Mouse (Mus musculus): ENCODE results near the gene Try4.
"Not testable (repeated sequence)": the region's sequence is repeated elsewhere in the genome, so short reads cannot be mapped to it uniquely, and the experiment has no call there.

Try4 gene

DNA sequence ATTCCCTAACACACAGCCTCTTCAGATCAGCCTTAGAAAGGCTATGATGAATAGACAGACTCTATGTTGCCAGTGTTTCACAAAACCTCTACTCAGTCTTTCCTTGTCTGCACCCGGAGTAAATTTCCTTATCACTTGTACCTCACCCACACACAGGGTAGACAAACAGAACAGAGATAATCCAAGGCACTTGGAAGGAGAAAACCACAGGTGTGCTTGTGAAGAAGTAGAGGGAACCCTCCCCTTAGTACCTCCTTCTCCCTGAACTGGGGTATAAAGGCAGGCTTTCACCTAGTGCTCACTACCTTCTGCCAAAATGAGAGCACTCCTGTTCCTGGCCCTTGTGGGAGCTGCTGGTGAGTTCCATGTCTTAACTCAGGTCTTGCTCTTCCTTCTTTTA, at the start of gene Try4:
Gene Try4, plus strand, starts transcription at position 301 of the 400 bp plus-strand sequence.
- no peak for DNase-seq (ENCODE audit: low read depth)

DNA sequence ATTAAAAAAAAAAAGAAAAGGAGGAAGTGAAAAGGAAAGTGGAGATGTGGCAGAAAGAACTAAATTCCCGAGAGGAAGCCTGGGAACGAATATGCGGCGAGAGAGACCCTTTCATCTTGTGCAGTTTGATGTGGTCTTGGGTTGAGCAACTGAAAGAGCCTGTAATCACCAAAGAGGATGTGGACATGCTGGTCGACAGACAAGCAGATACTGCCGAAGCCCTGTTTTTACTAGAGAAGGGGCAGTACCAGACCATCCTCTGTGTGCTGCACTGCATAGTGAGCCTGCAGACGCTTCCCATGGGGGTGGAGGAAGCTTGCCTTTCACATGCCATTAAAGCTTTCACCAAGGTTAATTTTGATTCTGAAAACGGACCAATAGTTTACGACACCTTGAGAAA, 48.8 kb upstream of the Try4 start:
- DNase-seq (ENCODE audit: low read depth), result not testable (repeated sequence)

DNA sequence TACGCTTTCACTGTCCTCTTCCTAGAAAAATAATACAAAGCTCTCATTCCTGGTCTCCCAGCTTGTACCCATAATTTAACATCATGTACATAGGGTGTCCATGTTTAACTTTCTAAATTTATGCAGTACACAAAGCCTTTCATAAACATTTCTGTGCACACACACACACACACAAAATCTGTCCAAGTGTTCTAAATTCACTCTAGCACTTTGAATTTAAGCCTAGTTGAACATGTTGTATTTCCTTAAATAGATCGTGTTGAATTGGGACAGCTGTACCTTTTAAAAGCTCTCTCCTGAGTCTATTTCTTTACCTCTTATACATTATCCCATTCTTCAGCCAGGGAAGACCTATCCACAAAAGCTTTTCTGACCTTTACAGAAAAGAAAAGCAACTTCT, 45.6 kb upstream of the Try4 start:
- no peak for DNase-seq (ENCODE audit: low read depth)

DNA sequence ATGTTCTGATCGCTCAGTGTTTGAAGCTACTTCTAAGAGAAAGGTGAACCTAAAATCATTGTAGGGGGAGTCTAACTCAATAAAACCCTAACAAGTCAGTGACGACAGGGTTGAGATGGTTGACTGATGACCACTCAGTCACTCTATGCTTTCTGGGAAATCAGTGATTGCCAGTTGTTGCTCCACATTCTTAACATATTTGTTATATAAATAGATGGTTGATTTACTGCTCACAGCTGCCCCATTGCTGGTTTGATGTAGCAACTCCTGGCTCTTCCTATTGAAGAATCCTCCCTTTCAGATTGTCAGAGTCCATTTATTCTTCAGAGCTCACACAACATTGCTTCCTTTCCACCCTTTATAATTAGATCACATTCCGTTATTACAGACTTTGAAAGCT, 44.6 kb upstream of the Try4 start:
- DNase-seq (ENCODE audit: low read depth), result no peak

DNA sequence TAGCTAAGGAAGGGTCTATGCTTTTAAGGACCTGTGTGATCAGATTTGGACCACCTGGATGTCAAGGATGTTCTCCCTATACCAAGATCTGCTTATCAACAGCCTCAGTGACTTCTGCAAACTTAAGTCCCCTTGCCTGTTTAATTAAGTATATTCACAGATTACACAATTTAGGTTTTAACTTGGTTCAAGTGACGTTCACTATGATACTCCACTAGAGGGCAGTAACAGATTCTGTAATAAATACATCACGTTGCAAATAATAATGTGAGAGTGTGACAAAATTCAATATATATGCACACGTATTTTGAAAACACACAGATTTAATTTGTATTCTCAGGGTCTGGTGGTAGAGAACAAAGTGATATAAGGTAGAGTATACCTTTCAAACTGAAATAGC, 39.3 kb upstream of the Try4 start:
- DNase-seq (ENCODE audit: low read depth), result no peak

DNA sequence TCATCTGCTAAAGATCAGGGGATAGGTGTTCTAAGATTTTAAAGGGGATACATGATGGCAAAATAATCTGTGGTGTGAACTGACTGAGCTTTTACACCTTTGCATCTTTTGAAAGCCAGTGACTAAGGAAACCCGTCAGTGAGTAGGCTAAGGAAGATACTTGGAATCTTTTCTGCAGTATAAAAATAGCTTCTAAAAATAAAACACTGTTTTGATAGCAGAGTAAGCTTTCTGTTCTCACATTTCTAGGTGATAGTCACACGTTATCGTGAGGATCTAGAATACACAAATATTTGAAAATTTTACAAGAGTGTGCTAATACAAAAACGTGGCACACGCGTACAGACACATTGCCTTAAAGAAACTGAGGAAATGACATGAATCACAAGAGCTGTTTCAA, 35.9 kb upstream of the Try4 start:
- DNase-seq (ENCODE audit: low read depth), result no peak

DNA sequence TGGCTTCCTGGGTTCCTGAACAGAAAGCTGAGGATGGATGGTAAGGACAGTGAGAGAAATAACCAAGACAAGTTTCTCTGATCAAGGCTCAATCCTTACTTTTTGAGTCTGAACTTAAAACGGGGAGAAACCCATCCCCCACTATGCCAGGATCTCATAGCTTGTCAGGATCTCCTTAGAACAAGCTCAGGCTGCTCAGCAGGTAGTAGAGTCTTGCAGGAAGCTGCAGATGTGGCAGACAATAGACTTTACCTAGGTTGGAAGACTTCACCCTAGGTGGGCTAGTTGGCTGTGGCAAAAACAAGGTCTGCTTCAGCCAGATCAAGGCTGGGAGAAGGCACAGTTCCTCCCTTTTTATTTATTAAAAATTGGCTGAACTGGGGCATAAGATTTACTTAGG, 3.8 kb upstream of the Try4 start:
- no peak for DNase-seq (ENCODE audit: low read depth)

DNA sequence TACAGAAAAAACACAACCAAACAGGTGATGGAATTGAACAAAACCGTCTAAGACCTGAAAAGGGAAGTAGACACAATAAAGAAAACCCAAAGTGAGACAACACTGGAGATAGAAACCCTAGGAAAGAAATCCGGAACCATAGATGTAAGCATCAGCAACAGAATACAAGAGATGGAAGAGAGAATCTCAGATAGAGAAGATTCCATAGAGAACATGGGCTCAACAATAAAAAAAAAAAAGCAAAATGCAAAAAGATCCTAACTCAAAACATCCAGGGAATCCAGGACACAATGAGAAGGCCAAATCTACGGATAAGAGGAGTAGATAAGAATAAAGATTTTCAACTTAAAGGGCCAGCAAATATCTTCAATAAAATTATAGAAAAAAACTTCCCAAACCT, 14.7 kb downstream of the Try4 start, which contains the start of gene Try5:
Gene Try5, minus strand, starts transcription at position 101 of the 400 bp plus-strand sequence.
- not testable (repeated sequence) for DNase-seq (ENCODE audit: low read depth)

DNA sequence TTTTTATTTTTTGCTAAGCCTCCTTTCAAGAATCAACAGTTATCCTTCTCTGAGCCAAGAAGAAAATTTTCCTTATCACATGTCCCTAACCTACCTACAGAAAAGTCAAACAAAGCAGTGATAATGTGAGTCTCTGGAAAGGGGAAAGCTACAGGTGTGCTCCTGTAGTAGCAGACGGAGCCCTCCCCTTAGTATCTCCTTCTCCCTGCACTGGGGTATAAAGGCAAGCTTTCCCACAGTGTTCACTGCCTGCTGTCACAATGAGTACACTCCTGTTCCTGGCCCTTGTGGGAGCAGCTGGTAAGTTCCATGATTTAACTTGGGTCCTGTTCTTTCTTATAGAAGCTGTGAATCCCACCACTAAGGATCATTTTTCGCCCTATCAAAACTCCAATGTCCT, 51.9 kb downstream of the Try4 start, which contains the start of gene Try10:
Gene Try10, plus strand, starts transcription at position 174 of the 400 bp plus-strand sequence.
- no peak for DNase-seq (ENCODE audit: low read depth)

All from fibroblast of lung, adult 2 months (primary cell).